Mouse (Mus musculus) MEL (cell line): ENCODE measurements at regions not wholly inside any gene's neighbourhood (a gene's known extent, or its start where the extent isn't known, plus 50 kb on each side); places are given as distances from the start of the nearest gene placed in this dataset.

Experiments used
- DNase-seq: peaks from one replicate; pipeline ENCODE4 v3.0.0; 2011; ENCODE audit warnings: low read depth, low spot score
- H3K27ac ChIP-seq: 2 replicates; pipeline ENCODE4 v1.5.1; 2012; ENCODE audit warnings: low read depth, mild to moderate bottlenecking, control low read depth, low read length, moderate library complexity; ENCODE audit not compliant: control insufficient read depth
- H3K27me3 ChIP-seq, 2 experiments: fragments of 150-350 bp in 1 of 2; sonication (generic) in 1 of 2; 2 replicates each; pipeline ENCODE4 v1.6.1; 2012; ENCODE audit warnings: low read length in 2 of 2, mild to moderate bottlenecking in 2 of 2, improper control_type of control experiment in 1 of 2, moderate library complexity in 1 of 2; ENCODE audit not compliant: insufficient read depth in 2 of 2, control insufficient read depth in 1 of 2
- H3K36me3 ChIP-seq, 2 experiments: 2 replicates each; pipeline ENCODE4 v1.6.1; 2012 to 2014; ENCODE audit warnings: low read length in 2 of 2, improper control_type of control experiment in 1 of 2, inconsistent platforms in 1 of 2, mild to moderate bottlenecking in 1 of 2; ENCODE audit not compliant: insufficient read depth in 2 of 2, control insufficient read depth in 1 of 2
- H3K4me1 ChIP-seq, 2 experiments: fragments of 150-350 bp in 1 of 2; sonication (generic) in 1 of 2; 2 replicates each; pipeline ENCODE4 v1.6.1; 2012; ENCODE audit warnings: low read length in 2 of 2, improper control_type of control experiment in 1 of 2, mild to moderate bottlenecking in 1 of 2; ENCODE audit not compliant: insufficient read depth in 2 of 2, control insufficient read depth in 1 of 2
- H3K4me3 ChIP-seq, 2 experiments: fragments of 150-350 bp in 1 of 2; sonication (generic) in 1 of 2; 2 replicates each; pipeline ENCODE4 v1.5.1; 2012; ENCODE audit warnings: low read depth in 2 of 2, low read length in 2 of 2, mild to moderate bottlenecking in 2 of 2, moderate library complexity in 2 of 2, control low read depth in 1 of 2, improper control_type of control experiment in 1 of 2; ENCODE audit not compliant: control insufficient read depth in 1 of 2, insufficient read depth in 1 of 2
- H3K79me2 ChIP-seq: 2 replicates; pipeline ENCODE4 v1.6.1; 2012; ENCODE audit warnings: mild to moderate bottlenecking, low read length, moderate library complexity; ENCODE audit not compliant: control insufficient read depth, poor library complexity, insufficient read depth
- H3K9ac ChIP-seq: 2 replicates; pipeline ENCODE4 v1.6.1; 2012; ENCODE audit warnings: low read depth, mild to moderate bottlenecking, control low read depth, low read length, moderate library complexity; ENCODE audit not compliant: control insufficient read depth, poor library complexity, severe bottlenecking
- H3K9me3 ChIP-seq: fragments of 150-350 bp; sonication (generic); replicated peaks from 2 replicates; pipeline ENCODE4 v1.6.1; 2012; ENCODE audit warnings: mild to moderate bottlenecking, low read length, improper control_type of control experiment, moderate library complexity; ENCODE audit not compliant: insufficient read depth
- CHD2 ChIP-seq: IDR thresholded peaks from 2 replicates; pipeline ENCODE4 v1.6.1; 2011; ENCODE audit warnings: low read length, improper control_type of control experiment
- CTCF ChIP-seq, 3 experiments: IDR thresholded peaks in 2 of 3; conservative IDR thresholded peaks in 1 of 3; 2 replicates each; pipeline ENCODE4 v1.5.1; 2011 to 2012; ENCODE audit warnings: low read length in 3 of 3, low read depth in 2 of 3, mild to moderate bottlenecking in 2 of 3, improper control_type of control experiment in 1 of 3, inconsistent platforms in 1 of 3, mixed read lengths in 1 of 3, moderate library complexity in 1 of 3; ENCODE audit not compliant: control insufficient read depth in 1 of 3, insufficient read depth in 1 of 3, poor library complexity in 1 of 3, severe bottlenecking in 1 of 3
- EP300 ChIP-seq, 2 experiments: IDR thresholded peaks; 2 replicates each; pipeline ENCODE4 v1.6.1; 2011; ENCODE audit warnings: improper control_type of control experiment in 2 of 2, low read length in 2 of 2, low read depth in 1 of 2, mild to moderate bottlenecking in 1 of 2
- ETS1 ChIP-seq: IDR thresholded peaks from 2 replicates; pipeline ENCODE4 v1.6.1; 2012; ENCODE audit warnings: low read depth, mild to moderate bottlenecking, inconsistent platforms, low read length, improper control_type of control experiment, moderate library complexity
- GABPA ChIP-seq: IDR thresholded peaks from 2 replicates; pipeline ENCODE4 v1.6.1; 2012; ENCODE audit warnings: low read depth, mild to moderate bottlenecking, inconsistent platforms, low read length, improper control_type of control experiment, moderate library complexity
- GATA1 ChIP-seq: IDR thresholded peaks from 2 replicates; pipeline ENCODE4 v1.6.1; 2011; ENCODE audit warnings: low read depth, low read length, improper control_type of control experiment
- HCFC1 ChIP-seq: IDR thresholded peaks from 2 replicates; pipeline ENCODE4 v1.6.1; 2012; ENCODE audit warnings: low read depth, mild to moderate bottlenecking, inconsistent platforms, low read length, improper control_type of control experiment, moderate library complexity
- JUND ChIP-seq: IDR thresholded peaks from 2 replicates; pipeline ENCODE4 v1.6.1; 2011; ENCODE audit warnings: low read depth, mild to moderate bottlenecking, improper control_type of control experiment, low read length
- KAT2A ChIP-seq: conservative IDR thresholded peaks from 2 replicates; pipeline ENCODE4 v1.6.1; 2012; ENCODE audit warnings: low read depth, low read length, improper control_type of control experiment, inconsistent platforms
- MAZ ChIP-seq: IDR thresholded peaks from 2 replicates; pipeline ENCODE4 v1.6.1; 2012; ENCODE audit warnings: low read depth, mild to moderate bottlenecking, inconsistent platforms, low read length, improper control_type of control experiment
- MXI1 ChIP-seq: IDR thresholded peaks from 2 replicates; pipeline ENCODE4 v1.6.1; 2011; ENCODE audit warnings: mild to moderate bottlenecking, low read depth, low read length, improper control_type of control experiment
- MYC ChIP-seq: IDR thresholded peaks from 2 replicates; pipeline ENCODE4 v1.6.1; 2011; ENCODE audit warnings: low read depth, mild to moderate bottlenecking, low read length, improper control_type of control experiment, moderate library complexity
- NELFE ChIP-seq: IDR thresholded peaks from 2 replicates; pipeline ENCODE4 v1.6.1; 2011; ENCODE audit warnings: low read depth, low read length, improper control_type of control experiment
- NRF1 ChIP-seq: IDR thresholded peaks from 2 replicates; pipeline ENCODE4 v1.6.1; 2014; ENCODE audit warnings: low read depth, mild to moderate bottlenecking, inconsistent platforms, low read length, improper control_type of control experiment, moderate library complexity; ENCODE audit not compliant: poor library complexity, insufficient read depth, severe bottlenecking
- POLR2A ChIP-seq, 2 experiments: IDR thresholded peaks; 2 replicates each; pipeline ENCODE4 v1.6.1; 2011 to 2012; ENCODE audit warnings: low read length in 2 of 2, mild to moderate bottlenecking in 2 of 2, control low read depth in 1 of 2, improper control_type of control experiment in 1 of 2, low read depth in 1 of 2, moderate library complexity in 1 of 2; ENCODE audit not compliant: control insufficient read depth in 1 of 2, insufficient read depth in 1 of 2, poor library complexity in 1 of 2
- POLR2AphosphoS5 ChIP-seq: IDR thresholded peaks from 2 replicates; pipeline ENCODE4 v1.6.1; 2012; ENCODE audit warnings: low read depth, borderline replicate concordance, mild to moderate bottlenecking, inconsistent platforms, low read length, moderate library complexity, mixed read lengths
- RAD21 ChIP-seq: IDR thresholded peaks from 2 replicates; pipeline ENCODE4 v1.6.1; 2011; ENCODE audit warnings: mild to moderate bottlenecking, low read depth, low read length, improper control_type of control experiment
- SIN3A ChIP-seq: IDR thresholded peaks from 2 replicates; pipeline ENCODE4 v1.6.1; 2012; ENCODE audit warnings: low read length, improper control_type of control experiment, inconsistent platforms
- SMC3 ChIP-seq: IDR thresholded peaks from 2 replicates; pipeline ENCODE4 v1.6.1; 2011; ENCODE audit warnings: low read depth, low read length, improper control_type of control experiment
- TAL1 ChIP-seq: IDR thresholded peaks from 2 replicates; pipeline ENCODE4 v1.6.1; 2012; ENCODE audit warnings: mild to moderate bottlenecking, inconsistent platforms, low read length, moderate library complexity, mixed read lengths
- TBP ChIP-seq: IDR thresholded peaks from 2 replicates; pipeline ENCODE4 v1.8.0; 2011; ENCODE audit warnings: low read depth, low read length, improper control_type of control experiment
- TCF12 ChIP-seq: IDR thresholded peaks from 2 replicates; pipeline ENCODE4 v1.6.1; 2014; ENCODE audit warnings: low read depth, mild to moderate bottlenecking, inconsistent platforms, low read length, improper control_type of control experiment, moderate library complexity
- UBTF ChIP-seq: IDR thresholded peaks from 2 replicates; pipeline ENCODE4 v1.6.1; 2012; ENCODE audit warnings: low read depth, mild to moderate bottlenecking, inconsistent platforms, low read length, improper control_type of control experiment, moderate library complexity, borderline replicate concordance; ENCODE audit not compliant: insufficient read depth
- USF1 ChIP-seq: IDR thresholded peaks from 2 replicates; pipeline ENCODE4 v1.6.1; 2014; ENCODE audit warnings: low read depth, mild to moderate bottlenecking, inconsistent platforms, low read length, improper control_type of control experiment, moderate library complexity
- ZKSCAN1 ChIP-seq: IDR thresholded peaks from 2 replicates; pipeline ENCODE4 v1.6.1; 2012; ENCODE audit warnings: low read depth, mild to moderate bottlenecking, inconsistent platforms, low read length, improper control_type of control experiment, moderate library complexity

DNA sequence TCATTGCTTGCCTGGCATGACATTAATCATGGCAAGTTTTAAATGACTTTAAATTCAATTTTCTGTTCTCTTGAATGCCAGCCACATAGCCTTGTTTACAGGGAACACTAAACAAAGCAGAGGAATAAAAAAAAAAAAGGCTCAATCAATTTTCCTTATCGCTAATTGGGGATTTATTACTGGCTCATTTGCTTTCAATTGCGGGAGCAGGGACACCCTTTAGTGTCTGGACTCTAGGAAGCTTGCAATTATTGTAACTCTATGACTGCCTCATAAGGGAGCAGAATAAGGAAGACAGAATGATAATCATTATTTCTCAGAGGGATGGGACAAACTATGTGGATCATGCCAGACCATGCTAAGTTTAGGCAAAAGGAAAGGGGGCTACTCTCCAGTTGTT lies 1537.7 kb upstream of the Gm6569 start:
- TF ChIP-seq MAZ, result no peak
- TF ChIP-seq HCFC1, result no peak
- TF ChIP-seq TAL1, result no peak
- no peak for TF ChIP-seq NELFE
- no peak for TF ChIP-seq SMC3
- TF ChIP-seq NRF1, result no peak
- TF ChIP-seq TCF12, result no peak
- no peak for TF ChIP-seq POLR2AphosphoS5
- no peak for TF ChIP-seq CHD2
- no peak for TF ChIP-seq GABPA
- TF ChIP-seq, all 39 proteins: peak for 0
- Histone ChIP-seq H3K9me3 (no peaks in the 10 kb centered on the region), H3K4me3 (no peak overlapping the region), H3K9ac (no peak overlapping the region), H3K27me3 (no peaks in the 10 kb centered on the region), H3K27ac (no peak overlapping the region), H3K79me2 (no peaks in the 10 kb centered on the region), H3K4me1 (no peaks in the 10 kb centered on the region), H3K36me3 (no peaks in the 10 kb centered on the region)
- DNase-seq, result no peak

DNA sequence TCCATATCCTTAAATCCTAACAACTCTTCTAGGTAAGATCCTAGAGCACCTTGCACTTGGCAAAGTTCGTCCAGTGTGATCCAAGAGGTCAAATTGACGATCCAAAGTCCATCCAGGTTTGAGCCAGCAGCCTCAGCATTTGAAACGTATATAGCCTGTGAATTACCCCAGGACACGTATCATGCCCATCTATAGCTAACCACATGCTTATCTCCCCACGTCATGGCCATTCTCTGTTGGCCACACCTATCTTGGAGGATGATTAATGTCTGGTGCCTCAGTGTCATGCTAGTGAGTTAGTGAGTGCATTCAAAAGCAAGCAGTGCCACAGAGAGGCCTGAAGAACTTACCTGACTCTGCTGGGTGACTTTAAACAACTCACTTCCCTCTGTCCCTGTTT lies 1521.9 kb upstream of the Gm6569 start:
- H3K4me3 ChIP-seq, result no peak overlapping the region
- H3K9me3 ChIP-seq, result no peaks in the 10 kb centered on the region
- peaks cover 0 to 14% of the 10 kb centered on the region in 2 experiments; a peak in 3 of 4 replicates for H3K4me1 ChIP-seq
- no peak overlapping the region for H3K9ac ChIP-seq
- TF ChIP-seq UBTF (no peak), EP300 (IDR thresholded peaks at IDR 0.05; ENCODE audit: low read depth in 1 of 2, low read length in 2 of 2) (peak; percentile 31 to 50; a peak in 2 of 4 replicates), GATA1 (peak; percentile 63; the same call in 1 of the 2 replicates)
- DNase-seq, result peak; percentile 45
- no peak overlapping the region for H3K27ac ChIP-seq
- no peaks in the 10 kb centered on the region for H3K27me3 ChIP-seq
- peaks cover 0 to 12% of the 10 kb centered on the region in 2 experiments; a peak in 2 of 4 replicates for H3K36me3 ChIP-seq
- H3K79me2 ChIP-seq, result no peaks in the 10 kb centered on the region

DNA sequence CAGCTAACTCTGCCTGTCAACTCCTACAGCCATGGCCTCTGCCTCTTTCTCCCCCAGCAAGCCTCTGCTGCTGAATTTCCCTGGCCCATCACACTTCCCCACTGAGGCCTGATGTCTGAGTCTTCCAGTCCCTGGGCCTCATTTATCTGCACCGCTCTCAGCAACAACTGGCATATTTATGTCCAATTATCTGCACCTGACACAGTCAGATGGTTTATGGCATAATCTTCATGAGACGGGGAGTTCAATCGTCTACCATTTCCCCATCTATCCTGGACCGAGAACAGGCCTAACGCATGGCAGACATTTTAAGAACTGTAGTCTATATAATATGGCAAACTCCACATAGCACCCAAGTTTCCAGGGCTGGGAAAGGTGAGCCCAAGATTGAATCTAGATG lies 1512.8 kb upstream of the Gm6569 start:
- H3K27me3 ChIP-seq, result no peaks in the 10 kb centered on the region
- peak; percentile 79 for DNase-seq
- peak; percentile 86 for TF ChIP-seq ETS1
- TF ChIP-seq JUND, result no peak
- TF ChIP-seq CTCF (IDR thresholded peaks at IDR 0.05 in 2 of 3, conservative IDR thresholded peaks at IDR 0.05 in 1 of 3; ENCODE audit: control insufficient read depth in 1 of 3, insufficient read depth in 1 of 3, low read depth in 2 of 3, low read length in 3 of 3, poor library complexity in 1 of 3, severe bottlenecking in 1 of 3), result no peak
- peak; percentile 47; the same call in 1 of the 2 replicates for TF ChIP-seq TBP
- TF ChIP-seq SIN3A, result peak; percentile 31; the same call in 1 of the 2 replicates
- peak; percentile 75 for TF ChIP-seq GATA1
- 0 out of 2 replicates have a peak, but pooled peaks have one; percentile 14 for TF ChIP-seq MXI1
- no peak for TF ChIP-seq GABPA
- TF ChIP-seq MAZ, result no peak
- TF ChIP-seq RAD21, result no peak
- TF ChIP-seq TCF12, result peak; percentile 87
- TF ChIP-seq POLR2A (IDR thresholded peaks at IDR 0.05; ENCODE audit: control insufficient read depth in 1 of 2, insufficient read depth in 1 of 2, low read depth in 1 of 2, low read length in 2 of 2, poor library complexity in 1 of 2), result peak in 1 of 2 experiments; percentile 28; a peak in 1 of 4 replicates
- peak; percentile 51; the same call in 1 of the 2 replicates for TF ChIP-seq MYC
- TF ChIP-seq TAL1, result peak; percentile 71
- TF ChIP-seq NELFE, result peak; percentile 32; the same call in 1 of the 2 replicates
- no peak; the same call in 1 of the 2 replicates for TF ChIP-seq KAT2A
- TF ChIP-seq USF1, result peak; percentile 64; the same call in 1 of the 2 replicates
- TF ChIP-seq ZKSCAN1, result no peak
- TF ChIP-seq NRF1, result no peak
- TF ChIP-seq POLR2AphosphoS5, result no peak

More for the DNA sequence above, 1512.8 kb upstream of the Gm6569 start:
- Histone ChIP-seq H3K4me1 (peaks cover 11 to 39% of the 10 kb centered on the region in 2 experiments), H3K4me3 (no peak overlapping the region), H3K79me2 (no peaks in the 10 kb centered on the region), H3K9me3 (no peaks in the 10 kb centered on the region), H3K9ac (no peak overlapping the region), H3K36me3 (peaks cover 0 to 36% of the 10 kb centered on the region in 2 experiments; a peak in 2 of 4 replicates), H3K27ac (peak overlapping the region; percentile 86)
